Comparison of ENCODE assay signal across 31 mouse cellular contexts in genomic region chr8:92171578-92171977, GRCm38 (mm10).
"Had no signal": no experiment of that assay in that cellular context is flagged by ENCODE, and none has a peak within 500 bp of the region (broad histone marks: within the 10 kb centered on the region; RNA-seq: fewer than 3 reads in every experiment).

No protein-coding gene starts in this region.

- H3K4me3 ChIP-seq: heart, embryonic 10.5 days; heart, embryonic 12.5 days; heart, embryonic 13.5 days; heart, embryonic 15.5 days; hindbrain, embryonic 10.5 days; hindbrain, embryonic 12.5 days; hindbrain, embryonic 13.5 days; hindbrain, embryonic 15.5 days; intestine, embryonic 15.5 days; kidney, embryonic 15.5 days; layer of hippocampus, adult 2 months had no signal

- H3K36me3 ChIP-seq: heart, embryonic 10.5 days; heart, embryonic 12.5 days; heart, embryonic 13.5 days; heart, embryonic 15.5 days; hindbrain, embryonic 10.5 days; hindbrain, embryonic 12.5 days; hindbrain, embryonic 13.5 days; hindbrain, embryonic 15.5 days; intestine, embryonic 15.5 days; kidney, embryonic 15.5 days had no signal

- DNase-seq: heart, postnatal 10 days; heart, postnatal 14 days; heart, postnatal 36 days; heart, postnatal 4 days; kidney, adult 11 months; kidney, adult 18-20 months; kidney, adult 2 months; kidney, adult 8-10 months; kidney, adult 9 months; kidney, postnatal 10 days; kidney, postnatal 14 days; kidney, postnatal 25 days; kidney, postnatal 36 days; kidney, postnatal 4 days; layer of hippocampus, adult 9-11 months; layer of hippocampus, postnatal 36 days had no signal

- H3K27ac ChIP-seq: heart, embryonic 10.5 days; heart, embryonic 13.5 days; heart, embryonic 15.5 days; hindbrain, embryonic 10.5 days; hindbrain, embryonic 12.5 days; hindbrain, embryonic 13.5 days; hindbrain, embryonic 14.5 days; hindbrain, embryonic 15.5 days; hindbrain, postnatal 0 days; intestine, embryonic 15.5 days; kidney, embryonic 15.5 days; kidney, postnatal 0 days; layer of hippocampus, adult 2 months had no signal

- H3K27me3 ChIP-seq: heart, embryonic 12.5 days; hindbrain, embryonic 12.5 days; hindbrain, embryonic 15.5 days; intestine, embryonic 15.5 days had no signal

- H3K4me1 ChIP-seq: heart, embryonic 15.5 days; intestine, embryonic 15.5 days had no signal

- H3K4me2 ChIP-seq: heart, embryonic 11.5 days; heart, embryonic 12.5 days; heart, embryonic 13.5 days; heart, embryonic 15.5 days; hindbrain, embryonic 12.5 days; hindbrain, embryonic 13.5 days; hindbrain, embryonic 14.5 days; hindbrain, embryonic 15.5 days; intestine, embryonic 15.5 days; kidney, embryonic 15.5 days had no signal
